Mouse (Mus musculus) liver, embryonic 16.5 days (tissue): ENCODE data around the gene Timp3. TPM values are rescaled to one million over a fixed set of nuclear protein-coding genes. Genes with fewer than 3 reads are reported as not detected.

Experiments
- ATAC-seq: fragments of 200-750 bp; cut with Nextera tagmentation; 2 replicates; pipeline ENCODE4 v1.8.0; 2017; ENCODE audit warnings: low read depth, mild to moderate bottlenecking, moderate number of reproducible peaks, moderate library complexity
- H3K27ac ChIP-seq: fragments of 300-500 bp; sonication (generic); 2 replicates; pipeline ENCODE4 v1.5.1; 2014; ENCODE audit warnings: mild to moderate bottlenecking, low read length
- H3K27me3 ChIP-seq: fragments of 300-500 bp; sonication (generic); 2 replicates; pipeline ENCODE4 v1.6.1; 2014; ENCODE audit warnings: low read depth, low read length, mixed read lengths; ENCODE audit not compliant: control insufficient read depth, insufficient read depth
- H3K36me3 ChIP-seq: fragments of 300-500 bp; sonication (generic); 2 replicates; pipeline ENCODE4 v1.6.1; 2014; ENCODE audit warnings: mild to moderate bottlenecking; ENCODE audit not compliant: control insufficient read depth, insufficient read depth
- H3K4me1 ChIP-seq: fragments of 300-500 bp; sonication (generic); 2 replicates; pipeline ENCODE4 v1.6.1; 2014; ENCODE audit warnings: low read depth, low read length, mixed read lengths; ENCODE audit not compliant: control insufficient read depth
- H3K4me2 ChIP-seq: fragments of 300-500 bp; sonication (generic); 2 replicates; pipeline ENCODE4 v1.6.1; 2014; ENCODE audit warnings: low read depth, low read length, mixed read lengths
- H3K4me3 ChIP-seq: fragments of 300-500 bp; sonication (generic); 2 replicates; pipeline ENCODE4 v1.5.1; 2014; ENCODE audit warnings: low read depth, mild to moderate bottlenecking, low read length
- H3K9ac ChIP-seq: fragments of 300-500 bp; sonication (generic); 2 replicates; pipeline ENCODE4 v1.6.1; 2014; ENCODE audit warnings: low read depth, low read length
- H3K9me3 ChIP-seq: fragments of 300-500 bp; sonication (generic); replicated peaks from 2 replicates; pipeline ENCODE4 v1.6.1; 2016; ENCODE audit warnings: low read length; ENCODE audit not compliant: control insufficient read depth
- WGBS: fragments of 180-500 bp; shearing (Covaris S2); extraction: QIAGEN DNeasy Blood & Tissue Kit; methylation state at CpG from one replicate; pipeline ENCODE4 v1.1.7; 2014; ENCODE audit not compliant: insufficient replicate concordance; 5-methylcytosine and 5-hydroxymethylcytosine counted together
- polyA plus RNA-seq: library from polyadenylated mRNA; unstranded; fragments of >200 nt; fragmentation: Nextera tagmentation; extraction: Ambion mirVana; gene quantifications from 2 replicates; pipeline ENCODE4 v1.2.1, GENCODE M21; 2015

Timp3 gene
- polyA plus RNA-seq, 1 experiment from 2014 or later: 7.3 TPM

DNA sequence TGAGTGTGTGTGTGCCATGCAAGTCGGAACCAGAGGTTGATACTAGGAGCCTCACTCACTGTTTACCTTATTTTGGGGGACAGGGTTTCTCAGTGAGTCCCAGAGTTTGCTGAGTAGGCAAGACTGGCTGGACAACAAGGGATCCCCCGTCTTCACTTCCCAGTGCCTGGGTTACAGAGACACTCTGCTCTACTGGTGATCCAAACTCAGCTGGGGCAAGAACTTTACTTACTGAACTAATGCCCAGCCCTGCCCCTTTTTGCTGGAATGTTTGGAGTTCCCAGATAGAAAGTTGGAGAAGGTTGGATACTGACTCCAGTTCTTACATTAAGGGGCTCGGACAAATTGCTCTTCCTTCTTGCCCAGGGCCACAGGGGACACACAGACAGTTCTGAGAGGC lies 89.2 kb downstream of the Timp3 start:
- Histone ChIP-seq H3K9me3 (no peaks in the 10 kb centered on the region), H3K9ac (no peak overlapping the region), H3K27me3 (no peaks in the 10 kb centered on the region), H3K27ac (no peak overlapping the region), H3K4me3 (no peak overlapping the region), H3K4me2 (no peak overlapping the region), H3K36me3 (no peaks in the 10 kb centered on the region), H3K4me1 (no peaks in the 10 kb centered on the region; the same call in none of the 2 replicates)
- no peak for ATAC-seq
- WGBS: 66% methylated on average over 3 of the region's 3 CpGs

DNA sequence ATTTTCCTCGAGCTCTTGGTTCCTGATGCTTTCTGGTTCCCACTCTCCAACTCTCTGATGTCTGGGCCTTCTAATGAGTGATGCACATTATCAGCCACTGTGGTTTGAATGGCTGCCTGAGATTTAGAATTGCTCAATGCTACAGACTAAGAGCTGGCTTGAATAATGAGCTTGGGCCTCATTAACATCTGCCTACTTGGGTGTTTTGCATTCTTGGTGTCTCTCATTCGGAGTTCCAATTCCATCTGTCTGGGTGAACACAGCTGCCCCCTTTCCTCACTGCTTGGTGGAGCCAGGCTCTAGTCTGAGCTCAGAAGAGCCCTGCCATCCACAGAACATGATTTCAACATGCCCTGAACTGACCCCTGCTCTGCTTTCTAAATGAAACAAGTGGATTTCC lies 89.7 kb downstream of the Timp3 start:
- Histone ChIP-seq H3K9me3 (no peaks in the 10 kb centered on the region), H3K4me3 (no peak overlapping the region), H3K4me2 (no peak overlapping the region), H3K36me3 (no peaks in the 10 kb centered on the region), H3K9ac (no peak overlapping the region), H3K27me3 (no peaks in the 10 kb centered on the region), H3K4me1 (no peaks in the 10 kb centered on the region; the same call in 1 of the 2 replicates), H3K27ac (no peak overlapping the region)
- 60% methylated on average over 2 of the region's 2 CpGs for WGBS
- ATAC-seq: no peak

DNA sequence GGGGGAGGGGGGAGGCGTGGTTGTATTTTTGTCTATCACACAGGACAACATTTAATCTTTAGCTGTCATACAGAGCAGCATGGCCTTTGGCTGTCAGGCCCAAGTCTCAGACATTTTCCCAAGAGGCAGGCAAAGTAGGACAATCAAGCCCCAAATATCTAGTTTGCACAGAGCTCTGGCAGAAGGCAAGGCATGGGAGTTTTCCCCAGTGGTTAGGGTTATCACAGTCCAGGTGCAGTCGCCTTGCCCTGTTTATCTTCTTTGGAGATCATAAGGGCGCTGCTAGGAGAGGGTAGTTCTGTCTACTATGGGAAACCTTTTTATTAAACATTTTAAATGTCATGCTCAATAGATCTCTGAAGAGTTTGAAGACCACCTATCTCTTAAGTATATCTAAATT lies 92.2 kb downstream of the Timp3 start:
- H3K9me3 ChIP-seq: no peaks in the 10 kb centered on the region
- ATAC-seq: peak; percentile 88
- H3K36me3 ChIP-seq: no peaks in the 10 kb centered on the region
- H3K27me3 ChIP-seq: no peaks in the 10 kb centered on the region
- WGBS: 36% methylated on average over 3 of the region's 3 CpGs
- no peaks in the 10 kb centered on the region; the same call in 1 of the 2 replicates for H3K4me1 ChIP-seq
- H3K4me2 ChIP-seq: peak overlapping the region; percentile 34; the same call in 1 of the 2 replicates
- H3K27ac ChIP-seq: no peak overlapping the region
- no peak overlapping the region for H3K4me3 ChIP-seq
- no peak overlapping the region for H3K9ac ChIP-seq

DNA sequence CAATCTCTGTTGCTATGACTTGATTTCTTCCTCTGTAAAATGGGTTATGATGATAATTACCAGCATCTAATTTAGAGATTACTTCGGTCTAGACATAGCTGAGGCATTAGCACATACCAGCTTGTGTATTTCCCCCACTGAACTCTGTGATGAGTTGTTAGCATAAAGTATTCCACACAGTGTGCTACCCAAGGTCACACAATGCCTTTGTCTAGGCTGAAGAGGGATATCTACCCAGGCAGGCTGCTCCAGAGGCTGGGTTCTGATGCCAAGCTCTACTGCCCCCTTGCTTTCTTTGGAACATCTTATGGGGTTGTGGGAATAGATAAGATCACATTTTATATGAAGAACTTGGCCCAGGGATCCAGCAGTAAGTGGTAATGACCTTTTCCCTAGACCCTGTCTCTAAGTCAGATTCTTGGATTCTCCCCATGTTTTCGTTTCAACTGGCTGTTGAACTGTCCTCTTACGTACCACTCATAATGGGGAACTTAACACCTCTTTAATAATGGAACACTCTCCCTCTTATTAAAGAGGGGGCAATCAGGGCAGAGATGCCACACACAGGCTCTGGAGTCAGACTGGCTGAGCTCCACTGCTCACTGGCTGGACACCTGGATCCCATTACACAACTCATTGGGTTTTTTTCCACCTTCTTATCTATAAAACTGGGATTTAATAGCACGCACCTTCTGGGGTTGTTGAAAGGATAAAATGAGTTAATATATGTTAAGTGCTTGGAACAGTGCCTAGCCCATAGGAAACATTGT lies 97.6 kb downstream of the Timp3 start:
- Histone ChIP-seq H3K27me3 (no peaks in the 10 kb centered on the region), H3K36me3 (no peaks in the 10 kb centered on the region), H3K4me3 (no peak overlapping the region), H3K4me1 (no peaks in the 10 kb centered on the region), H3K9ac (no peak overlapping the region), H3K9me3 (no peaks in the 10 kb centered on the region), H3K27ac (no peak overlapping the region), H3K4me2 (no peak overlapping the region)
- ATAC-seq: no peak
- WGBS: 69% methylated on average over 4 of the region's 4 CpGs

DNA sequence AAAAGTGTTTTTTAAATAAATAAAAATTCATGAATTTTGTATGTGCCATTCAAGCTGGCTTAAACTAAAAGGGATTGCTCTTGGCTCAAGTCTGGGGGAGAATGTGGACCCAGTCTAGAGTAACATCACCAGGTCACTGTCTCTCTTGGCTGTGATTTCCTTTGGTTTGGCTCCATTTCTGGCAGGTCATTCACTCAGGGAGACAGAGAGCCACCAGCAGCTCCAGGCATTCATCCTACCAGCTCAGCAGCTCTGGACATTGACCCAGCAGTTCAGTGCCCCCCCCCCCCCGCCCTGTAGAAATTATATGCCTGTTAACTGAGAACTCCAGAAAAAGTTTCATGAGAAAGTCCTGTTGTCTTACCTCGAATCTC lies 98.2 kb downstream of the Timp3 start:
- Histone ChIP-seq H3K9ac (no peak overlapping the region), H3K27me3 (no peaks in the 10 kb centered on the region), H3K27ac (no peak overlapping the region), H3K4me1 (no peaks in the 10 kb centered on the region), H3K4me3 (no peak overlapping the region), H3K36me3 (no peaks in the 10 kb centered on the region), H3K9me3 (no peaks in the 10 kb centered on the region), H3K4me2 (no peak overlapping the region)
- 44% methylated on average over 2 of the region's 2 CpGs for WGBS
- no peak for ATAC-seq

Other genes with a start within 250 kb of the Timp3 start
- 0.22 and 0.27 TPM in 2 replicates for gene Syn3, start 198.5 kb downstream of the Timp3 start, polyA plus RNA-seq